Mouse (Mus musculus) forebrain, embryonic 16.5 days (tissue): ENCODE results near the gene 1700122O11Rik. TPM values are rescaled to one million over a fixed set of nuclear protein-coding genes. Genes with fewer than 3 reads are reported as not detected.

Experiments used
- ATAC-seq: fragments of 200-750 bp; cut with Nextera tagmentation; 2 replicates; pipeline ENCODE4 v1.8.0; 2017; ENCODE audit warnings: mild to moderate bottlenecking, moderate library complexity
- H3K27ac ChIP-seq: fragments of 300-500 bp; sonication (generic); 2 replicates; pipeline ENCODE4 v1.5.1; 2014; ENCODE audit warnings: low read length, control low read depth
- H3K27me3 ChIP-seq: fragments of 300-500 bp; sonication (generic); replicated peaks from 2 replicates; pipeline ENCODE4 v1.6.1; 2014; ENCODE audit warnings: low read length; ENCODE audit not compliant: control insufficient read depth, insufficient read depth
- H3K36me3 ChIP-seq: fragments of 300-500 bp; sonication (generic); 2 replicates; pipeline ENCODE4 v1.6.1; 2014; ENCODE audit not compliant: control insufficient read depth, insufficient read depth
- H3K4me1 ChIP-seq: fragments of 300-500 bp; sonication (generic); replicated peaks from 2 replicates; pipeline ENCODE4 v1.6.1; 2014; ENCODE audit warnings: low read length; ENCODE audit not compliant: control insufficient read depth, insufficient read depth
- H3K4me2 ChIP-seq: fragments of 300-500 bp; sonication (generic); 2 replicates; pipeline ENCODE4 v1.6.1; 2014; ENCODE audit warnings: mild to moderate bottlenecking, low read length, control low read depth
- H3K4me3 ChIP-seq: fragments of 300-500 bp; sonication (generic); replicated peaks from 2 replicates; pipeline ENCODE4 v1.5.1; 2014; ENCODE audit warnings: mild to moderate bottlenecking, low read length, control low read depth
- H3K9ac ChIP-seq: fragments of 300-500 bp; sonication (generic); replicated peaks from 2 replicates; pipeline ENCODE4 v1.6.1; 2014; ENCODE audit warnings: low read depth, low read length, control low read depth
- H3K9me3 ChIP-seq: fragments of 300-500 bp; sonication (generic); 2 replicates; pipeline ENCODE4 v1.6.1; 2016; ENCODE audit warnings: low read length; ENCODE audit not compliant: control insufficient read depth
- WGBS: fragments of 180-500 bp; shearing (Covaris S2); extraction: QIAGEN DNeasy Blood & Tissue Kit; methylation state at CpG from one replicate; pipeline ENCODE4 v1.1.7; 2014; 5-methylcytosine and 5-hydroxymethylcytosine counted together
- polyA plus RNA-seq: library from polyadenylated mRNA; unstranded; fragments of >200 nt; fragmentation: Nextera tagmentation; extraction: Ambion mirVana; gene quantifications from 2 replicates; pipeline ENCODE4 v1.2.1, GENCODE M21; 2015

The 1700122O11Rik gene
- polyA plus RNA-seq, 1 experiment from 2014 or later = not detected

DNA sequence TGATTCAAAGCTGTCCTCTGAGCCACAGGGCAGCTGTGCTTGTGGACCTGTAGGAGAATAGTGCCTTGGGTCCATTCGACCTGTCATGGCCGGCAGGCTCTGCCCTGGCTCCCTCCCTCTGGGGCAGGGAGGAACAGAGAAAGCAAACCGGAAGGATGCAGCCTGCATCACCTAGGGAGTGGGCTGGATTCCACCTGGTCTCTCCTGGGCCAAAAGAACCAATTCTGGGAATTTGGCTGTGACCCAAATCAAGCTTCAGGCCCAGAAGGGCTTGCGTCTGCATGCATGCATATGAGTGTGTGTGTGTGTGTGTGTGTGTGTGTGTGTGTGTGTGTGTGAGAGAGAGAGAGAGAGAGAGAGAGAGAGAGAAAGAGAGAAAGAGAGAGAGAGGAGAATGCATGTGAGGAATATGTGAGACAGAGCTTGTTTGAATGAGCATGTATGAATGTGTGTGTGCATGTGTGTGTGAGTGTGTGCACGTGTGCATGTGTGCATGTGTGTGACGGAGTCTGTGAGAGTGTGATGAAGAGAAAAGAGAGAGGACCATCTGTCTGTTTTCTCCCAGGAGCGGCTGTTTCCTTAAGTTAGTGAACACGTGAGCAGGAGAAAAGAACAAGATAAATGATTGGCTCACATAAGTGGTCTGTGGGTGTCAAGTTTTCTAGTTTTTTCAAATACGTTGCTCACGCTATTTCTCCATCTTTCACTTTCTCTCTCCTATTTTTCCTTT, 14.4 kb upstream of the 1700122O11Rik start:
- Histone ChIP-seq H3K9ac (no peak overlapping the region), H3K27ac (0 out of 2 replicates have a peak overlapping the region, but pooled peaks have one; percentile 14), H3K4me3 (no peak overlapping the region), H3K36me3 (no peaks in the 10 kb centered on the region), H3K27me3 (0 out of 2 replicates have a peak, but pooled peaks cover 3% of the 10 kb centered on the region), H3K9me3 (no peaks in the 10 kb centered on the region), H3K4me2 (no peak overlapping the region), H3K4me1 (peaks cover 20% of the 10 kb centered on the region)
- 58% methylated on average over 10 of the region's 10 CpGs for WGBS
- ATAC-seq = no peak

DNA sequence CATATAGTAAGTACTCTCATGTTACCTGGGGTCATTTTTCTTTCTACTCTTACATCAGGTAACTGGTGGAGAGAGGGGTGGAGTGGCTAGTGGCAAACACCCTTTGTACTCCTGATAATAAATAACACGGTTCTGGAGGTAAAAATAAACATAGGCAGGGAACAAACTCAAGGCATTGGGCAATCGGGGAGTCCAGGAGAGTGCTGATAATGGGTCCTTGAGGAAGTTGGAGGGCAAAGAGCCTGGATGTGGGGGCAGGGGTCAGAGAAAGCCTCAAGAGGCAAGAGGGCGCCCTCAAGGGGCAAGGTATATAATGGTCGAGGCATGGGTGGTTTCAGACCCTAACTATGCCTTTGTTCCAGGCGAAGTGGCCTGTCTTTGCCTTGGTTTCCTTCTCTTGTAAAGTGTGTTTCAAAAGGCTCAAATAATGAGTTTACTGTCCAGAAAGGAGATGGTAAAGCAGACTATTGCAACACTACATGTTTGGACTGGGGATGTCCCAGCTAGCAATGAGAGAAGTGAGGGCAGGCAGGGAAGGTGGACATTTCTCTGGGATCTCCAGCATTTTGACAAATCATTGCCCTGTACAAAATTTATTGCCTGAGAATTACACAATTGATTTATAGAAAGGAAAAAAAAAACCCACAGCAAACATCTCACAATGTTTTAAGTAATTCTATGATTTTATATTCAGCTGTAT, 13.7 kb upstream of the 1700122O11Rik start:
- no peak overlapping the region for H3K4me2 ChIP-seq
- ATAC-seq = no peak

DNA sequence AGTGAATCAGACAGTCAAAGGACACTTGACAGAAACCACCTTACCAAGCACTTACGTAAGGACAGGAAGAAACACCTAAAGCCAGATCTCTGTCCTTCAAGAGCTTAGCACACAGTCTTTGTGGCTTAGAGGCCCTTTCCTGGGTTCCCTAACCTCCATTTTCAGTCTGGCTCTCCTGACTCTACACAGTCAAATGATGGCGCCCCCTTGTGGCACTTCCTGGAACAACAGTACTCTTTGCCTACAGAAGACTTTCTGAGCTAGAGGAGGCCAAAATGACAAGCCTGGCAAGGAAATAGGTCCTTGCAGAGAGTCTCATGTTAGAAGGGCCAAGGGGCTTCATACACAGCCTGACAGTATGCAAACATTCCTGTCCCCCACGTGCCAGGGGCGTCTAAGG, 7.5 kb upstream of the 1700122O11Rik start:
- H3K36me3 ChIP-seq = no peaks in the 10 kb centered on the region
- no peak overlapping the region for H3K27ac ChIP-seq
- peaks cover 6% of the 10 kb centered on the region; the same call in 1 of the 2 replicates for H3K4me1 ChIP-seq
- WGBS = 32% methylated on average over 4 of the region's 4 CpGs
- no peak overlapping the region for H3K4me3 ChIP-seq
- H3K9ac ChIP-seq = no peak overlapping the region
- no peaks in the 10 kb centered on the region for H3K9me3 ChIP-seq
- ATAC-seq = no peak
- H3K4me2 ChIP-seq = no peak overlapping the region
- no peaks in the 10 kb centered on the region for H3K27me3 ChIP-seq

More for the DNA sequence above, 13.7 kb upstream of the 1700122O11Rik start:
- H3K4me1 ChIP-seq = peaks cover 13% of the 10 kb centered on the region
- WGBS = 78% methylated on average over 5 of the region's 5 CpGs
- 0 out of 2 replicates have a peak overlapping the region, but pooled peaks have one; percentile 14 for H3K27ac ChIP-seq
- 0 out of 2 replicates have a peak, but pooled peaks cover 3% of the 10 kb centered on the region for H3K27me3 ChIP-seq
- H3K9ac ChIP-seq = no peak overlapping the region
- no peaks in the 10 kb centered on the region for H3K36me3 ChIP-seq
- no peaks in the 10 kb centered on the region for H3K9me3 ChIP-seq
- H3K4me3 ChIP-seq = no peak overlapping the region

DNA sequence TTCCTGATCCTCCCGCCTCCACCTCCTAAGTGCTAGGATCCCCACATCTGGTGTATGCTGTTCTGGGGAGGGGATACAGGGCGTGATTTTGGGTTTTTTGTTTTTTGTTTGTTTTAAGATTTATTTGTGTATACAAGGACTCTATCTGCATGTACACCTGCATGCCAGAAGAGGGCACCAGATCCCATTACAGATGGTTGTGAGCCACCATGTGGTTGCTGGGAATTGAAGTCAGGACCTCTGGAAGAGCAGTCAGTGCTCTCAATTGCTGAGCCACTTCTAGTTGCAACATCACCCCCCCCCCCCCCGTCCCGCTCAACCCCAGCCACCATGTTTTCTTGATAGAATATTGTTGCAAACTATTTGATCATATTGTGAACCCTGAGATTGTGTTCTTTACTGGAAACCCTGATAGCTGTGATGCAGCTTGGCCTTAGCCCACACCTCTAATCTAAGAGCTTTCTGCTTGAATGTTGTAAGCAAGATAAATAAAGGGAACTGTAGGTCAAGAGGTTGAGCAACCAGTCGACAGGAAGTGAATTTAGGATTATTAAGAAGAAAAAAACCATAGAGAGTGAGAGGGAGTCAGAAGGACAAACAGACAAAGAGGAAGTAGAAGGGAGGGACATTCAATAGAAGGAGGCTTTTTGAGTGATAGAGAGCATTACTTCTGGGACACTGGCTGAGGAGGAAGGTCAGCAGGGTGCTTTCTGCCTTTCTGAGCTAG, 5.2 kb upstream of the 1700122O11Rik start:
- WGBS = 78% methylated on average over 5 of the region's 5 CpGs
- no peak for ATAC-seq

DNA sequence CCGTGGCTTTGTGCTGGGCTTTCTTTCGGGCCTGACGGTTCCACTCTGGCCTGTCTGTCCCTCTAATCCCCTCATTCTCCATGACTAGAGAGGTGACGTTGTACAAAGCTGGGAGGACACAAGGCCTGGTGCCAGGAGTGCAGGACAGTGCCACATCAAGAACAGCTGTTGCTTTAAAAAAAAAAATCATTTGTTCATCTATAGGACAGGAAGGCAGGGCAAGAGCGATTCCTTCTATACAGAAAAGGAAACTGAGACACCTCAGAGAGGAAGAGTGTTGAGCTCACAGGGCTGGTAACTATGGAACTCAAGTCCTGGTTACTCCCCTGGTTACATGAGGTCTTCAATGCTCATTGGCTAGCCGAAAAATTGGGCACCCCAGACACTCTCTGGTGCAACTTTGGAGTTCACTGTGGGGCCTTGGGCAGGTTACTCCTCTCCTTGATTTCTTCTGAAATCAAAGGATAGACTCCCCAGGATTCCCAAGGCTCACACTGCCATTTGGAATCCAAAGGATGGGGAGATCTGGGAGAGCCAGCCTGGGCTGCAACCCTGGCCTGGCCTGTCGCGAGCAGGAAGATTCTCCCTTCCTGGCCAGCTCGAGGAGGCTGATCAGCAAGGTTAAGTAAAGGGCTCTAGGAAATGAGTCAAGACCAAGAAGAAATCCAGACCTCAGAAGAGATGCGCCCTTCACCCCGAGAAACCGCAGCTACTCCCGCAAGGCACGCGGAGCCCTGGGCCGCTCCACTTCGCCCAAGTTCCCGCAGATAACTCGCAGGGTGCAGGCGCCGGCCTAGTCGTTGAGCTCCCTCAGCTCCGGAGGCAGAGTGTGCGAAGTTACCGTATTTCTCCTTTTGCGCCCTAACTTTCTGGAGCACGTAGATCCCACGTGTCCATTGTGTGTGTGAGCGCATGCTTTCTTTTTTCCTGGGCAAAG, 3.5 kb upstream of the 1700122O11Rik start:
- Histone ChIP-seq H3K4me2 (peak overlapping the region; percentile 16), H3K4me1 (peaks cover 16% of the 10 kb centered on the region), H3K36me3 (no peaks in the 10 kb centered on the region), H3K9me3 (no peaks in the 10 kb centered on the region), H3K27me3 (0 out of 2 replicates have a peak, but pooled peaks cover 4% of the 10 kb centered on the region), H3K27ac (peak overlapping the region; percentile 37; the same call in 1 of the 2 replicates), H3K9ac (peak overlapping the region; percentile 7; the same call in 1 of the 2 replicates), H3K4me3 (no peak overlapping the region)
- WGBS = 3% methylated on average over 29 of the region's 29 CpGs
- peak; percentile 79 for ATAC-seq

More for the DNA sequence above, 5.2 kb upstream of the 1700122O11Rik start:
- H3K4me2 ChIP-seq = no peak overlapping the region
- H3K27me3 ChIP-seq = 0 out of 2 replicates have a peak, but pooled peaks cover 2% of the 10 kb centered on the region
- no peak overlapping the region for H3K4me3 ChIP-seq
- H3K9me3 ChIP-seq = no peaks in the 10 kb centered on the region
- H3K36me3 ChIP-seq = no peaks in the 10 kb centered on the region
- peaks cover 16% of the 10 kb centered on the region for H3K4me1 ChIP-seq
- H3K27ac ChIP-seq = no peak overlapping the region
- no peak overlapping the region for H3K9ac ChIP-seq

DNA sequence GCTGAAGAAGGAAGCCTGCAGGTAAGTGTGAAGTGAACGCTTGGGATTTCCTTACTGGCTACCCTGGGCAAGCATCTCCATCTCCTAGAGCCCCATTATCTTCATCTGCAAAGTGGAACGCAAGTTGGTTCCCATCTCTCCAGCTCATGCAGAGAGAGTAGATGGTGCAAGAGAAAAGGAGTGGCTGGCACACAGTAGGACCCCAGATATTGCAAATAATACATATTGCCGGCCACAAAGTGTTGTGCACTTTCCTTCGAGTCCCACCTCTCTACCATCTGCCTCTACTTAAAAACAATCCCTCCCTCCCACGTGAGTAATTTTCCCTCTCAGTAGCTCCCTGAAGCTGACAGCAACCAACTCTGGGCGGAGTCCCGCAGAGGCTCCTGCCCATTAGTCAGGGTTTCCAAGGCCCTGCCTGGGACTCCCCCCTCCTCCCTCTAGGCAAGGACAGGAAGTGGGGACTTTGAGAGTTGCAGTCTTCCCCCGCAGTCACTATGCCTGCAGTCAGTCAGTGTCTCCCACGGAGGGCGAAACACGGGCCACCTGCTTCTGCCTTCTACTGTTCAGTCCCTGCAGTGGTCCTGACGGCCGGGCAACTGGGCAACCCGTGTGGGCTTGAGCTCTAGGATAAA, 1.3 kb upstream of the 1700122O11Rik start:
- no peak overlapping the region for H3K27ac ChIP-seq
- peak; percentile 51; the same call in 1 of the 2 replicates for ATAC-seq
- H3K4me1 ChIP-seq = peaks cover 16% of the 10 kb centered on the region
- no peak overlapping the region for H3K4me3 ChIP-seq
- H3K4me2 ChIP-seq = no peak overlapping the region
- H3K9me3 ChIP-seq = no peaks in the 10 kb centered on the region
- H3K36me3 ChIP-seq = no peaks in the 10 kb centered on the region
- 15% methylated on average over 14 of the region's 14 CpGs for WGBS
- H3K27me3 ChIP-seq = 0 out of 2 replicates have a peak, but pooled peaks cover 4% of the 10 kb centered on the region
- H3K9ac ChIP-seq = no peak overlapping the region

DNA sequence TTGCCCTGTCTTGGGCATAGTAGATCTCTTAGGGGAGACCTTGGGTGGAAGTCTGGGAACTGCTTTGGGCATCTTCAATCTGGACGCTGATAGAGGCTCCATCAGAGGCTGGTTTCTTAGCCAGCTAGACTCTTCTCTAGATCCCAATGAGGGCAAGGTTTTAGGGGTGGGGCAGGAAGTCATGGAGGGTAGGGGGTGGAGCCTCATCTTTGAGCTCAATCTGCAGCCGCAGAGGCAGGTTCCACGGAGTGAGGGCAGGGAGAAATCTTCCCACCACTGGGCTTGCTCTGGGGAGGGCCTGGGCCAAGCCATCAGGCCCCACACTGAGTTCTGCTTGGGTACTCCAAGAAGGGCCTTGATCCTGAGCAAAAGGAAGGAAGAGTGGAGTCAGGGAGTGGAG, 1.2 kb downstream of the 1700122O11Rik start:
- H3K27me3 ChIP-seq = peaks cover 4% of the 10 kb centered on the region; the same call in 1 of the 2 replicates
- no peak overlapping the region for H3K4me2 ChIP-seq
- WGBS = 75% methylated on average over 3 of the region's 3 CpGs
- H3K4me1 ChIP-seq = peaks cover 17% of the 10 kb centered on the region
- no peaks in the 10 kb centered on the region for H3K9me3 ChIP-seq
- no peak for ATAC-seq
- H3K36me3 ChIP-seq = no peaks in the 10 kb centered on the region
- H3K4me3 ChIP-seq = no peak overlapping the region
- no peak overlapping the region for H3K27ac ChIP-seq
- H3K9ac ChIP-seq = no peak overlapping the region
